Mouse (Mus musculus) stomach, postnatal 0 days (tissue): ENCODE measurements at regions not wholly inside any gene's neighbourhood (a gene's known extent, or its start where the extent isn't known, plus 50 kb on each side); places are given as distances from the start of the nearest gene placed in this dataset.

Experiments
- CTCF ChIP-seq: IDR thresholded peaks from 2 replicates; pipeline ENCODE4 v1.5.1; 2016; ENCODE audit warnings: antibody characterized with exemption, low read depth, mild to moderate bottlenecking, moderate library complexity
- EP300 ChIP-seq: optimal IDR thresholded peaks from 2 replicates; pipeline ENCODE3; 2016; ENCODE audit warnings: antibody characterized with exemption

GRCm38 (mm10) chr9:122531806-122532205, 180.4 kb downstream of the Abhd5 start:
- TF ChIP-seq EP300 (no peak), CTCF (no peak)
